Mouse (Mus musculus) Patski (cell line): ENCODE measurements around the gene Slc25a28. TPM values are rescaled to one million over a fixed set of nuclear protein-coding genes. Genes with fewer than 3 reads are reported as not detected.

Experiments used
- ATAC-seq: fragments of 100-300 bp; one replicate; pipeline ENCODE4 v1.8.0; 2021
- CTCF ChIA-PET: fragments of 350-600 bp; sonication (Branson Sonifier 250); formaldehyde crosslinking; loops from one replicate; lab custom pipeline; 2022; ENCODE audit warnings: inconsistent platforms; lab: Charles Lee
- POLR2A ChIA-PET: fragments of 350-600 bp; sonication (Branson Sonifier 250); formaldehyde crosslinking; loops from one replicate; lab custom pipeline; 2022; ENCODE audit warnings: antibody characterized with exemption, inconsistent platforms; lab: Charles Lee
- DNase-seq: peaks from one replicate; pipeline ENCODE4 v3.0.0-alpha.2; 2011; ENCODE audit warnings: low read depth, low spot score
- H3K27me3 ChIP-seq: fragments of 371-371 bp; one replicate; pipeline ENCODE4 v1.5.1; 2021
- CTCF ChIP-seq: fragments of 100-300 bp; IDR thresholded peaks from one replicate; pipeline ENCODE4 v1.5.1; 2021
- in situ Hi-C: fragments of 300-500 bp; cut with MboI; formaldehyde crosslinking; loops from 3 replicates; pipeline ENCODE4 v1.11.1; 2018; ENCODE audit warnings: low pct_unique_long_range_greater_than_20kb, mixed read lengths
- polyA plus RNA-seq: library from polyadenylated mRNA; unstranded; gene quantifications from one replicate; pipeline ENCODE4 v1.2.3, GENCODE M21; 2021

Slc25a28 gene
- polyA plus RNA-seq, 1 experiment from 2014 or later: 51.9 TPM

DNA sequence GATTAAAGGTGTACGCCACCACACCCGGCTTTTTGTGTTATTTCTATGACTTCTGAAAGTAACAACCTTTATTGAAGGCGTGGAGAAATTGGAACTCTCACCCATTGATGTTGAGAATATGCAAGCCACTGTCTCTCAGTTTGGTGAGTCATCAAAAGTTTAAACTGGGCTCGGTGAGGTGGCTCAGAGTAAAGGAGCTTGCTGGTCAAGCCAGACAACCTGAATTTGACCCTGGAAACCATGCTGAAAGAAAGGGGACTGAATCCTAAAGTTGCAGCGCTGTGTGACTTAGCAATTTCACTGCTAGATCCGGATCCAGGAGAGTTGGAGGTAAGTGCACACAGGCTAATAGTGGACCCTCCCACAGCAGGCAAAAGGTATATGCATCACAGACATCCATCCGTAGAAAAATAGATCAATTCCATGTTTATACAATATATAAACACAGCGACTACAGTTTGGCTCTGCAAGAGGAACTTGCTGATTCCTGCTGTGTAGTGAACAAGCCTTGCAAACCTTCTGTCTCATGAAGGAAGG is 3.9 kb upstream of the Slc25a28 start:
- CTCF ChIA-PET: interaction anchor here (0.9 to 2.3 kb wide), 3 partner anchors 10 to 75 kb away, joined by 3 to 13 read pairs (median 7); partner anchors contain the start of genes Cox15, Cutc and Entpd7
- POLR2A ChIA-PET: no interaction called here
- in situ Hi-C loops: no loop called here
- no peak for ATAC-seq
- TF ChIP-seq CTCF: no peak
- H3K27me3 ChIP-seq: no peaks in the 10 kb centered on the region
- no peak for DNase-seq

GRCm38 (mm10) chr19:43675525-43676400 is 1.1 kb upstream of the Slc25a28 start:
- ChIA-PET POLR2A (interaction anchor here (0.6 to 1.9 kb wide), 6 partner anchors 13 to 253 kb away, joined by 3 to 8 read pairs (median 3); partner anchors contain the start of gene Entpd7), CTCF (interaction anchor here (0.8 to 3.8 kb wide), 6 partner anchors 8 to 75 kb away, joined by 4 to 14 read pairs (median 4); no protein-coding TSS in a partner anchor)
- no peaks in the 10 kb centered on the region for H3K27me3 ChIP-seq
- in situ Hi-C loops: no loop called here
- ATAC-seq: peak; percentile 11
- DNase-seq: no peak
- no peak for TF ChIP-seq CTCF

DNA sequence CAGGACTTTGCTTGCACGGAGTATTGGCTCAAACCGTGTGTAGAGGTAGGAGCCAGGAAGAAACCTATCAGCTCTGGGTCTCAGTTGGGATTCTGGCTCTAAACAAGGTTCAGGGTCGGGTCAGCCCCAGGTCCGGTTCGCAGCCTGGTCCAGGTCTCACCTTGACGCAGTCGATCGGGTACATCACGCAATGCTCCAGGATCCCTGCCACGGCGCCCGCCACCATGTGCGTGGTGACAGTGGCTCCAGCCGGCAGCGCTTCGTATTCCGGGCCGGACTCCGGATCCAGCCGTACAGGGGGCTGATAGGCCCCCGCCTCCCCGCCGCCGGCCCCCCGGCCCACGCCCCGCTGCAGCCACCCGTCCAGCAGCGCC is 378 bp downstream of the Slc25a28 start:
- ATAC-seq (peak; percentile 3), DNase-seq (no peak)
- no peak for TF ChIP-seq CTCF
- POLR2A ChIA-PET: interaction anchor here (1.9 kb wide), 1 partner anchor 15 kb away, joined by 8 read pairs; the partner anchor contains the start of gene Entpd7
- CTCF ChIA-PET: interaction anchor here (0.6 to 3.8 kb wide), 7 partner anchors 9 to 86 kb away, joined by 3 to 14 read pairs (median 5); partner anchors contain the start of genes Cox15 and Cutc
- in situ Hi-C loops: no loop called here
- H3K27me3 ChIP-seq: no peaks in the 10 kb centered on the region

- TF ChIP-seq CTCF: no peak
- POLR2A ChIA-PET: interaction anchor here (1.9 kb wide), 1 partner anchor 15 kb away, joined by 8 read pairs; the partner anchor contains the start of gene Entpd7
- CTCF ChIA-PET: interaction anchor here (0.9 to 3.8 kb wide), 8 partner anchors 9 to 143 kb away, joined by 3 to 14 read pairs (median 4); partner anchors contain the start of genes Cox15 and Cutc
- no peak for DNase-seq
- ATAC-seq: peak; percentile 1
- H3K27me3 ChIP-seq: no peaks in the 10 kb centered on the region
- in situ Hi-C loops: no loop called here
Measured at GRCm38 (mm10) chr19:43673513-43674315, 967 bp downstream of the Slc25a28 start.

- ChIA-PET POLR2A (interaction anchor here (0.6 kb wide), 1 partner anchor 66 kb away, joined by 3 read pairs; no protein-coding TSS in a partner anchor), CTCF (interaction anchor here (0.6 to 1.1 kb wide), 2 partner anchors 15 to 17 kb away, joined by 3 to 4 read pairs; no protein-coding TSS in a partner anchor)
- TF ChIP-seq CTCF: no peak
- DNase-seq (no peak), ATAC-seq (no peak)
- in situ Hi-C loops: no loop called here
- no peaks in the 10 kb centered on the region for H3K27me3 ChIP-seq
Measured at GRCm38 (mm10) chr19:43671054-43671453, 3.6 kb downstream of the Slc25a28 start.

DNA sequence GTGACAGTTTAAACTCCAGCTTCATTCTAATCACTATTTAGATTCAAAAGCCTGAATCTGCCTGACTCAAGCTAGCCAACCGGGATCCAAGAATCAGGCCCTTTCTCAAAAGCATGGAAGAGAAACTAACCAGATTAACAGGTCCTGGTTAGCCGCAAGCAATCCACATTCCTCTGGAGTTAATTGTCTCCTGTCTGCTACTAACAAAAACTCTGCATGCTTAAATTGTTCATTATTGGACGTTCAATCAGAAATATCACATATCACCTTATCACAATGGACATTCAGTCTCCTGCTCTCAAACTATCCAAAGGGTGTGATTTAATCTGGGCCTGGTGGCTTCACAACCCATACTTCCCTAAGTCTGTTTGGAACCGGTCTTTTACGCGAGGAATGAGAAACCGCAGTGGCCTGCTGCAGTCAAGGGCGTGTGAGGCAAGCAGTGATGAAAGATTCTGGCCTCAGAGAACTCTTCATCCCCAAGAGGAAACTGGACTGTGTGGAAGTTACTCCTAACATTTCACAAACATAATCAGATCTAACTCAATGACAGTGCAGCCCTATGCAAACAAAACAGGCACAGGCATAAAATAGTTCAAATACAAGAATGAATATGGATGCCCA is 5.4 kb downstream of the Slc25a28 start:
- POLR2A ChIA-PET: interaction anchor here (0.7 kb wide), 1 partner anchor 960 kb away, joined by 4 read pairs; no protein-coding TSS in a partner anchor
- in situ Hi-C loops: no loop called here
- DNase-seq (no peak), ATAC-seq (no peak)
- CTCF ChIA-PET: interaction anchor here (0.8 kb wide), 1 partner anchor 28 kb away, joined by 3 read pairs; no protein-coding TSS in a partner anchor
- no peak for TF ChIP-seq CTCF
- no peaks in the 10 kb centered on the region for H3K27me3 ChIP-seq

- no peak for DNase-seq
- CTCF ChIA-PET: interaction anchor here (1.2 kb wide), 1 partner anchor 21 kb away, joined by 3 read pairs; no protein-coding TSS in a partner anchor
- peak; percentile 38 for ATAC-seq
- no peaks in the 10 kb centered on the region for H3K27me3 ChIP-seq
- TF ChIP-seq CTCF: no peak
- in situ Hi-C loops: no loop called here
- POLR2A ChIA-PET: no interaction called here
Measured at GRCm38 (mm10) chr19:43667430-43667809, 7.3 kb downstream of the Slc25a28 start.

DNA sequence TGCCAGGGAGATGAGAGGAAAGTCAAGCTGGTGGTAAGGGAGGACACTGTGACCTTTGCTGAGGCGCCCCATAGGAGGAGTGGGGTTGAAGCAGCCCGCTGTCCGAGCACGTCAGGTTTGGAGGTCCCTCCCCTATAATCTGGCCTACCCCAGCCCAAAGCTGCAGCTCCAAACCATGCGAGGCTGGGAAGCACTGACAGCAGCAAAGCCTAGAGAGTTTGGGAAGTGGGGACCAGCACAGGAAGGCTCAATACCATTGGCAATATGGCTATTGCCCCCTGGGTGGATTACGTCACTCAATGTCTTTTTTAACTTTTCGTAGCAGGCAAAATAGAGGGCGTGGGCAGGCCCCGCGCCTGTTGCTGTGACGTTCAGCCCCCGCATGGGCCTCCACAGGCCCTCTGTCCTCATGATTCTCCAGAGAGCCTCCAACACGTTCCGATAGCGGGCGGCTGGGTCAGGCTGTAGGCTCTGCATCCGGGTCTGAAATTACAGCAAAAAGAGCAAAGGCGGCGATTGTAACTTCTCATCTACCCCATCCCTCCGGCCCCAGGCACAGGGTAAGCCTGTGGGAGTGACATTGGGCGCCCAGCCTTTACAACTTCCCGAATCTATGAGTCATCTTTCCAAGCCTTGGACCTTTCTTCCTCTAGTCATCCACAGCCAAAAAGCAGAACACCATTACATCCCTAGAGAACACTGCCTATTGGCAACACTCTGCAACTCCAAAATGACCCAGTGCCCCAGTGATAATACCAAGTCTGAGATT is 7.8 kb downstream of the Slc25a28 start:
- ChIA-PET POLR2A (interaction anchor here (0.6 to 1.3 kb wide), 3 partner anchors 145 to 1700 kb away, joined by 3 read pairs; no protein-coding TSS in a partner anchor), CTCF (interaction anchor here (0.7 to 2.9 kb wide), 5 partner anchors 14 to 38 kb away, joined by 3 to 8 read pairs (median 3); no protein-coding TSS in a partner anchor)
- no peak for TF ChIP-seq CTCF
- ATAC-seq (peak; percentile 86), DNase-seq (peak; percentile 34)
- H3K27me3 ChIP-seq: no peaks in the 10 kb centered on the region
- in situ Hi-C loops: no loop called here
